Mouse (Mus musculus): Measurements from ENCODE around the gene Pyroxd2. TPM values are rescaled to one million over a fixed set of nuclear protein-coding genes. Genes with fewer than 3 reads are reported as not detected.
A peak's percentile ranks its signal among the peaks of the same experiment; 100 is the strongest.
"Not testable (repeated sequence)": the region's sequence is repeated elsewhere in the genome, so short reads cannot be mapped to it uniquely, and the experiment has no call there.

The Pyroxd2 gene
- 0.95 and 1.1 TPM in 2 replicates for polyA plus RNA-seq (2014; fragmentation: Nextera tagmentation; extraction: Ambion mirVana)

- H3K9me3 ChIP-seq (ENCODE audit: control insufficient read depth, low read length): no peaks in the 10 kb centered on the region
- peak within 1 kb of the TSS; percentile 60 for H3K9ac ChIP-seq (ENCODE audit: low read length)
- H3K27me3 ChIP-seq (ENCODE audit: control insufficient read depth, insufficient read depth, low read length): no peaks in the 10 kb centered on the region
- DNase-seq (ENCODE audit: low spot score): peak; percentile 80
- H3K36me3 ChIP-seq (ENCODE audit: control insufficient read depth, insufficient read depth, low read length): no peaks in the 10 kb centered on the region
- ATAC-seq (ENCODE audit: insufficient read depth, low FRiP score, low TSS enrichment): peak; percentile 82
- H3K4me2 ChIP-seq (ENCODE audit: low read depth): peak within 1 kb of the TSS; percentile 50
- H3K4me3 ChIP-seq (ENCODE audit: low read depth, low read length): peak within 1 kb of the TSS; percentile 26
- WGBS: 7% methylated on average over 22 of the region's 22 CpGs
- H3K27ac ChIP-seq (ENCODE audit: low read depth, low read length): 0 out of 2 replicates have a peak within 1 kb of the TSS, but pooled peaks have one; percentile 14
- H3K4me1 ChIP-seq (ENCODE audit: control insufficient read depth, insufficient read depth, low read length): peaks cover 13% of the 10 kb centered on the region
These were observed at the start of gene Pyroxd2 for GRCm38 (mm10) chr19:42752363-42752931. Gene Pyroxd2, minus strand, starts transcription at chr19:42752775.

GRCm38 (mm10) chr19:42797866-42798265 is 45.3 kb upstream of the Pyroxd2 start:
- H3K4me1 ChIP-seq (ENCODE audit: control insufficient read depth, insufficient read depth, low read length): peaks cover 4% of the 10 kb centered on the region; the same call in 1 of the 2 replicates
- 57% methylated on average over 2 of the region's 2 CpGs for WGBS
- ATAC-seq (ENCODE audit: insufficient read depth, low FRiP score, low TSS enrichment): no peak
- 0 out of 2 replicates have a peak, but pooled peaks cover 4% of the 10 kb centered on the region for H3K27me3 ChIP-seq (ENCODE audit: control insufficient read depth, insufficient read depth, low read length)
- no peak for DNase-seq (ENCODE audit: low spot score)
- H3K4me3 ChIP-seq (ENCODE audit: low read depth, low read length): no peak overlapping the region
- no peaks in the 10 kb centered on the region for H3K36me3 ChIP-seq (ENCODE audit: control insufficient read depth, insufficient read depth, low read length)
- H3K4me2 ChIP-seq (ENCODE audit: low read depth): no peak overlapping the region
- H3K27ac ChIP-seq (ENCODE audit: low read depth, low read length): no peak overlapping the region
- H3K9ac ChIP-seq (ENCODE audit: low read length): no peak overlapping the region
- no peaks in the 10 kb centered on the region for H3K9me3 ChIP-seq (ENCODE audit: control insufficient read depth, low read length)

GRCm38 (mm10) chr19:42795801-42796200 is 43.2 kb upstream of the Pyroxd2 start:
- H3K9ac ChIP-seq (ENCODE audit: low read length): no peak overlapping the region
- no peaks in the 10 kb centered on the region for H3K9me3 ChIP-seq (ENCODE audit: control insufficient read depth, low read length)
- H3K27ac ChIP-seq (ENCODE audit: low read depth, low read length): no peak overlapping the region
- H3K27me3 ChIP-seq (ENCODE audit: control insufficient read depth, insufficient read depth, low read length): 0 out of 2 replicates have a peak, but pooled peaks cover 4% of the 10 kb centered on the region
- DNase-seq (ENCODE audit: low spot score) (no peak), ATAC-seq (ENCODE audit: insufficient read depth, low FRiP score, low TSS enrichment) (no peak)
- peak overlapping the region; percentile 42; the same call in 1 of the 2 replicates for H3K4me3 ChIP-seq (ENCODE audit: low read depth, low read length)
- no peaks in the 10 kb centered on the region for H3K36me3 ChIP-seq (ENCODE audit: control insufficient read depth, insufficient read depth, low read length)
- peaks cover 4% of the 10 kb centered on the region; the same call in 1 of the 2 replicates for H3K4me1 ChIP-seq (ENCODE audit: control insufficient read depth, insufficient read depth, low read length)
- peak overlapping the region; percentile 91 for H3K4me2 ChIP-seq (ENCODE audit: low read depth)
- WGBS: 25% methylated on average over 9 of the region's 9 CpGs

GRCm38 (mm10) chr19:42794914-42795613 is 42.5 kb upstream of the Pyroxd2 start:
- peak; percentile 80 for ATAC-seq (ENCODE audit: insufficient read depth, low FRiP score, low TSS enrichment)
- peak overlapping the region; percentile 55 for H3K9ac ChIP-seq (ENCODE audit: low read length)
- peaks cover 4% of the 10 kb centered on the region; the same call in 1 of the 2 replicates for H3K4me1 ChIP-seq (ENCODE audit: control insufficient read depth, insufficient read depth, low read length)
- H3K27ac ChIP-seq (ENCODE audit: low read depth, low read length): no peak overlapping the region
- peak overlapping the region; percentile 91 for H3K4me2 ChIP-seq (ENCODE audit: low read depth)
- no peaks in the 10 kb centered on the region for H3K36me3 ChIP-seq (ENCODE audit: control insufficient read depth, insufficient read depth, low read length)
- no peaks in the 10 kb centered on the region for H3K9me3 ChIP-seq (ENCODE audit: control insufficient read depth, low read length)
- 2% methylated on average over 31 of the region's 31 CpGs for WGBS
- H3K27me3 ChIP-seq (ENCODE audit: control insufficient read depth, insufficient read depth, low read length): 0 out of 2 replicates have a peak, but pooled peaks cover 4% of the 10 kb centered on the region
- peak overlapping the region; percentile 42 for H3K4me3 ChIP-seq (ENCODE audit: low read depth, low read length)
- peak; percentile 93 for DNase-seq (ENCODE audit: low spot score)

GRCm38 (mm10) chr19:42788311-42788710 is 35.7 kb upstream of the Pyroxd2 start:
- ATAC-seq (ENCODE audit: insufficient read depth, low FRiP score, low TSS enrichment) (no peak), DNase-seq (ENCODE audit: low spot score) (no peak)
- H3K27me3 ChIP-seq (ENCODE audit: control insufficient read depth, insufficient read depth, low read length): no peaks in the 10 kb centered on the region
- WGBS: 45% methylated on average over 5 of the region's 5 CpGs
- H3K36me3 ChIP-seq (ENCODE audit: control insufficient read depth, insufficient read depth, low read length): no peaks in the 10 kb centered on the region
- no peak overlapping the region for H3K27ac ChIP-seq (ENCODE audit: low read depth, low read length)
- H3K9me3 ChIP-seq (ENCODE audit: control insufficient read depth, low read length): no peaks in the 10 kb centered on the region
- no peak overlapping the region for H3K4me3 ChIP-seq (ENCODE audit: low read depth, low read length)
- no peak overlapping the region for H3K4me2 ChIP-seq (ENCODE audit: low read depth)
- H3K4me1 ChIP-seq (ENCODE audit: control insufficient read depth, insufficient read depth, low read length): no peaks in the 10 kb centered on the region; the same call in 1 of the 2 replicates
- H3K9ac ChIP-seq (ENCODE audit: low read length): no peak overlapping the region

GRCm38 (mm10) chr19:42785562-42786220 is 33.1 kb upstream of the Pyroxd2 start:
- ATAC-seq (ENCODE audit: insufficient read depth, low FRiP score, low TSS enrichment) (no peak), DNase-seq (ENCODE audit: low spot score) (no peak)
- Histone ChIP-seq H3K4me2 (ENCODE audit: low read depth) (no peak overlapping the region), H3K27me3 (ENCODE audit: control insufficient read depth, insufficient read depth, low read length) (no peaks in the 10 kb centered on the region), H3K4me3 (ENCODE audit: low read depth, low read length) (no peak overlapping the region), H3K9me3 (ENCODE audit: control insufficient read depth, low read length) (no peaks in the 10 kb centered on the region), H3K4me1 (ENCODE audit: control insufficient read depth, insufficient read depth, low read length) (no peaks in the 10 kb centered on the region; the same call in 1 of the 2 replicates), H3K27ac (ENCODE audit: low read depth, low read length) (no peak overlapping the region), H3K36me3 (ENCODE audit: control insufficient read depth, insufficient read depth, low read length) (no peaks in the 10 kb centered on the region), H3K9ac (ENCODE audit: low read length) (no peak overlapping the region)
- 54% methylated on average over 8 of the region's 8 CpGs for WGBS

- WGBS: 40% methylated on average over 2 of the region's 2 CpGs
- Histone ChIP-seq H3K9me3 (ENCODE audit: control insufficient read depth, low read length) (no peaks in the 10 kb centered on the region), H3K36me3 (ENCODE audit: control insufficient read depth, insufficient read depth, low read length) (no peaks in the 10 kb centered on the region), H3K9ac (ENCODE audit: low read length) (no peak overlapping the region), H3K27me3 (ENCODE audit: control insufficient read depth, insufficient read depth, low read length) (no peaks in the 10 kb centered on the region), H3K4me1 (ENCODE audit: control insufficient read depth, insufficient read depth, low read length) (no peaks in the 10 kb centered on the region; the same call in 1 of the 2 replicates), H3K4me2 (ENCODE audit: low read depth) (no peak overlapping the region), H3K4me3 (ENCODE audit: low read depth, low read length) (no peak overlapping the region), H3K27ac (ENCODE audit: low read depth, low read length) (no peak overlapping the region)
- DNase-seq (ENCODE audit: low spot score): no peak
- ATAC-seq (ENCODE audit: insufficient read depth, low FRiP score, low TSS enrichment): no peak
These were observed 32.6 kb upstream of the Pyroxd2 start for GRCm38 (mm10) chr19:42785129-42785528.

- peak overlapping the region; percentile 67 for H3K9ac ChIP-seq (ENCODE audit: low read length)
- not testable (repeated sequence) for DNase-seq (ENCODE audit: low spot score); ATAC-seq (ENCODE audit: insufficient read depth, low FRiP score, low TSS enrichment); H3K9me3 ChIP-seq (ENCODE audit: control insufficient read depth, low read length); H3K36me3 ChIP-seq (ENCODE audit: control insufficient read depth, insufficient read depth, low read length); H3K27me3 ChIP-seq (ENCODE audit: control insufficient read depth, insufficient read depth, low read length); H3K4me1 ChIP-seq (ENCODE audit: control insufficient read depth, insufficient read depth, low read length)
- WGBS: 56% methylated on average over 7 of the region's 7 CpGs
- H3K4me2 ChIP-seq (ENCODE audit: low read depth): peak overlapping the region; percentile 48
- peak overlapping the region; percentile 77 for H3K27ac ChIP-seq (ENCODE audit: low read depth, low read length)
- H3K4me3 ChIP-seq (ENCODE audit: low read depth, low read length): peak overlapping the region; percentile 55
These were observed 27.6 kb upstream of the Pyroxd2 start for GRCm38 (mm10) chr19:42780156-42780538.

Data from neural tube, embryonic 11.5 days (tissue).